Mouse (Mus musculus): ENCODE data around the gene Krtap4-8. TPM values are rescaled to one million over a fixed set of nuclear protein-coding genes. Genes with fewer than 3 reads are reported as not detected.

Krtap4-8 gene
- not detected for total RNA-seq (2023)

GRCm38 (mm10) chr11:99780604-99781003 lies at the start of gene Krtap4-8:
Gene Krtap4-8, minus strand, starts transcription at chr11:99780704.

GRCm38 (mm10) chr11:99815566-99815965 lies 35.1 kb upstream of the Krtap4-8 start, which contains the start of gene Gm11564:
Gene Gm11564, minus strand, starts transcription at chr11:99815666.

GRCm38 (mm10) chr11:99809792-99810191 lies 29.3 kb upstream of the Krtap4-8 start, which contains the start of gene Krtap4-13:
Gene Krtap4-13, minus strand, starts transcription at chr11:99809892.

GRCm38 (mm10) chr11:99804346-99804745 lies 23.8 kb upstream of the Krtap4-8 start, which contains the start of gene Gm11554:
Gene Gm11554, minus strand, starts transcription at chr11:99804446.

GRCm38 (mm10) chr11:99798832-99799231 lies 18.3 kb upstream of the Krtap4-8 start, which contains the start of gene Gm11569:
Gene Gm11569, minus strand, starts transcription at chr11:99798932.

GRCm38 (mm10) chr11:99793367-99793766 lies 12.9 kb upstream of the Krtap4-8 start, which contains the start of gene Gm11596:
Gene Gm11596, minus strand, starts transcription at chr11:99793467.

GRCm38 (mm10) chr11:99784900-99785299 lies 4.4 kb upstream of the Krtap4-8 start, which contains the start of gene Krtap4-9:
Gene Krtap4-9, plus strand, starts transcription at chr11:99785200.

GRCm38 (mm10) chr11:99772813-99773212 lies 7.7 kb downstream of the Krtap4-8 start, which contains the start of gene Gm11595:
Gene Gm11595, minus strand, starts transcription at chr11:99772913.

GRCm38 (mm10) chr11:99734190-99734589 lies 46.3 kb downstream of the Krtap4-8 start, which contains the start of gene Gm14180:
Gene Gm14180, minus strand, starts transcription at chr11:99734290.

Other genes with a start within 250 kb of the Krtap4-8 start
- not detected for gene Krt40, start 237.5 kb downstream of the Krtap4-8 start, total RNA-seq (2023)
- not detected for gene Krtap3-3, start 229.8 kb downstream of the Krtap4-8 start, total RNA-seq (2023)
- not detected for gene Krtap3-2, start 223.9 kb downstream of the Krtap4-8 start, total RNA-seq (2023)
- gene Gm11939, start 221.2 kb downstream of the Krtap4-8 start, total RNA-seq (2023), result not detected
- gene Krtap3-1, start 214.1 kb downstream of the Krtap4-8 start, total RNA-seq (2023), result not detected
- gene Krtap1-5, start 199.7 kb downstream of the Krtap4-8 start, total RNA-seq (2023), result not detected
- not detected for gene Krtap1-4, start 197.1 kb downstream of the Krtap4-8 start, total RNA-seq (2023)
- gene Krtap1-3, start 189.4 kb downstream of the Krtap4-8 start, total RNA-seq (2023), result not detected
- gene Krtap9-3, start 182.6 kb downstream of the Krtap4-8 start, total RNA-seq (2023), result not detected
- not detected for gene Gm11938, start 177.4 kb downstream of the Krtap4-8 start, total RNA-seq (2023)
- gene Gm11937, start 170.5 kb downstream of the Krtap4-8 start, total RNA-seq (2023), result not detected
- gene Krtap2-4, start 165.9 kb downstream of the Krtap4-8 start, total RNA-seq (2023), result not detected
- not detected for gene Gm11562, start 160.3 kb downstream of the Krtap4-8 start, total RNA-seq (2023)
- not detected for gene Krtap4-1, start 152.5 kb downstream of the Krtap4-8 start, total RNA-seq (2023)
- gene Krtap4-2, start 145.6 kb downstream of the Krtap4-8 start, total RNA-seq (2023), result not detected
- gene Krtap4-7, start 136.6 kb downstream of the Krtap4-8 start, total RNA-seq (2023), result not detected
- not detected for gene Gm11555, start 130.5 kb downstream of the Krtap4-8 start, total RNA-seq (2023)
- not detected for gene Gm11563, start 121.7 kb downstream of the Krtap4-8 start, total RNA-seq (2023)
- not detected for gene Krtap4-6, start 114.7 kb downstream of the Krtap4-8 start, total RNA-seq (2023)
- gene Gm14190, start 90.0 kb downstream of the Krtap4-8 start, total RNA-seq (2023), result not detected
- not detected for gene Gm14180, start 46.4 kb downstream of the Krtap4-8 start, total RNA-seq (2023)
- gene Gm11595, start 7.8 kb downstream of the Krtap4-8 start, total RNA-seq (2023), result not detected
- not detected for gene Krtap4-9, start 4.5 kb upstream of the Krtap4-8 start, total RNA-seq (2023)
- gene Gm11596, start 12.8 kb upstream of the Krtap4-8 start, total RNA-seq (2023), result not detected
- gene Gm11569, start 18.2 kb upstream of the Krtap4-8 start, total RNA-seq (2023), result not detected
- not detected for gene Gm11554, start 23.7 kb upstream of the Krtap4-8 start, total RNA-seq (2023)
- not detected for gene Krtap4-13, start 29.2 kb upstream of the Krtap4-8 start, total RNA-seq (2023)
- gene Gm11564, start 35.0 kb upstream of the Krtap4-8 start, total RNA-seq (2023), result not detected
- not detected for gene 2300003K06Rik, start 57.4 kb upstream of the Krtap4-8 start, total RNA-seq (2023)
- not detected for gene Krtap4-16, start 70.9 kb upstream of the Krtap4-8 start, total RNA-seq (2023)
- gene Gm11568, start 77.2 kb upstream of the Krtap4-8 start, total RNA-seq (2023), result not detected
- gene Gm11559, start 83.8 kb upstream of the Krtap4-8 start, total RNA-seq (2023), result not detected
- gene Krtap9-1, start 92.7 kb upstream of the Krtap4-8 start, total RNA-seq (2023), result not detected
- gene Gm11567, start 98.5 kb upstream of the Krtap4-8 start, total RNA-seq (2023), result not detected
- gene Krtap31-1, start 127.2 kb upstream of the Krtap4-8 start, total RNA-seq (2023), result not detected
- not detected for gene Gm11565, start 134.0 kb upstream of the Krtap4-8 start, total RNA-seq (2023)
- not detected for gene Krtap31-2, start 155.6 kb upstream of the Krtap4-8 start, total RNA-seq (2023)
- not detected for gene Krtap9-5, start 167.8 kb upstream of the Krtap4-8 start, total RNA-seq (2023)
- not detected for gene Krtap29-1, start 198.3 kb upstream of the Krtap4-8 start, total RNA-seq (2023)
- not detected for gene Krtap16-1, start 205.9 kb upstream of the Krtap4-8 start, total RNA-seq (2023)
- gene Krtap17-1, start 213.3 kb upstream of the Krtap4-8 start, total RNA-seq (2023), result not detected
- not detected for gene Krt33a, start 235.5 kb upstream of the Krtap4-8 start, total RNA-seq (2023)
- gene Krt33b, start 249.2 kb upstream of the Krtap4-8 start, total RNA-seq (2023), result not detected

Data from T-cell, adult 66 days (primary cell).